Mouse (Mus musculus): ENCODE results near the gene Klri1. TPM values are rescaled to one million over a fixed set of nuclear protein-coding genes. Genes with fewer than 3 reads are reported as not detected.
"Not testable (repeated sequence)": the region's sequence is repeated elsewhere in the genome, so short reads cannot be mapped to it uniquely, and the experiment has no call there.

Gene Klri1
- 0.20 and 0.31 TPM in 2 replicates for polyA plus RNA-seq (2015; fragmentation: Nextera tagmentation; extraction: Ambion mirVana)

GRCm38 (mm10) chr6:129717032-129717431, at the start of gene Klri1:
Gene Klri1 (minus strand): TSS chr6:129717132.
- H3K4me2 ChIP-seq, result no peak within 1 kb of the TSS
- H3K9me3 ChIP-seq, result no peaks in the 10 kb centered on the region
- no peak within 1 kb of the TSS for H3K4me3 ChIP-seq
- H3K27ac ChIP-seq (replicated peaks), result no peak within 1 kb of the TSS
- ATAC-seq (ENCODE audit: low FRiP score, low read depth), result no peak
- WGBS, result 96% methylated on average over 4 of the region's 4 CpGs
- H3K9ac ChIP-seq, result no peak within 1 kb of the TSS
- no peaks in the 10 kb centered on the region for H3K4me1 ChIP-seq (replicated peaks)
- H3K27me3 ChIP-seq, result no peaks in the 10 kb centered on the region
- H3K36me3 ChIP-seq, result no peaks in the 10 kb centered on the region

DNA sequence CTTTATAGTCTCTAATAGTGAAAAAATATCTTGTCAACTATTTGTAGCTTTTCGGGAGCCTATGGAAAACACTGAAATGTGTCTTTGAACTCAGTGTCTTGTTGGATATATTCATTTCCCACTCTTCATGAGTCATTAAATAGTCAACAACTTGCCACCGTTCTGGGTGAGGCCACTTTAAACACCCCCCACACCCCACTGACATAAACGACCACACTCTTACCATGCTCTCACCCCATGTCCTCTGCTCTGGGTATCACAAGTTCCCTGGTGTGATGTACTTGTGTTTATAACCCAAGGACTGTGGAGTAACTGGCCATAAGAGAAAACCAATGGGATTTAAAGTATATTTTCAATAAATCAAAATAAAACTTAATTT, 30.7 kb upstream of the Klri1 start:
- no peaks in the 10 kb centered on the region for H3K4me1 ChIP-seq (replicated peaks)
- no peak overlapping the region for H3K4me3 ChIP-seq
- ATAC-seq (ENCODE audit: low FRiP score, low read depth), result no peak
- H3K27ac ChIP-seq (replicated peaks), result no peak overlapping the region
- H3K27me3 ChIP-seq, result no peaks in the 10 kb centered on the region
- no peak overlapping the region for H3K9ac ChIP-seq
- H3K36me3 ChIP-seq, result no peaks in the 10 kb centered on the region
- no peaks in the 10 kb centered on the region for H3K9me3 ChIP-seq
- no peak overlapping the region for H3K4me2 ChIP-seq
- 86% methylated on average over 3 of the region's 3 CpGs for WGBS

- 86% methylated on average over 4 of the region's 4 CpGs for WGBS
- H3K9me3 ChIP-seq, result no peaks in the 10 kb centered on the region
- H3K4me2 ChIP-seq, result no peak overlapping the region
- ATAC-seq (ENCODE audit: low FRiP score, low read depth), result no peak
- no peaks in the 10 kb centered on the region for H3K36me3 ChIP-seq
- no peaks in the 10 kb centered on the region for H3K4me1 ChIP-seq (replicated peaks)
- no peak overlapping the region for H3K27ac ChIP-seq (replicated peaks)
- H3K27me3 ChIP-seq, result no peaks in the 10 kb centered on the region
- H3K4me3 ChIP-seq, result no peak overlapping the region
- H3K9ac ChIP-seq, result no peak overlapping the region
Measured at GRCm38 (mm10) chr6:129747016-129747653, 30.2 kb upstream of the Klri1 start.

GRCm38 (mm10) chr6:129746151-129746550, 29.2 kb upstream of the Klri1 start:
- H3K27me3 ChIP-seq, result no peaks in the 10 kb centered on the region
- no peak for ATAC-seq (ENCODE audit: low FRiP score, low read depth)
- no peak overlapping the region for H3K4me2 ChIP-seq
- H3K4me3 ChIP-seq, result no peak overlapping the region
- H3K9ac ChIP-seq, result no peak overlapping the region
- no peaks in the 10 kb centered on the region for H3K4me1 ChIP-seq (replicated peaks)
- H3K27ac ChIP-seq (replicated peaks), result no peak overlapping the region
- no peaks in the 10 kb centered on the region for H3K36me3 ChIP-seq
- H3K9me3 ChIP-seq, result no peaks in the 10 kb centered on the region
- 67% methylated on average over 3 of the region's 3 CpGs for WGBS

DNA sequence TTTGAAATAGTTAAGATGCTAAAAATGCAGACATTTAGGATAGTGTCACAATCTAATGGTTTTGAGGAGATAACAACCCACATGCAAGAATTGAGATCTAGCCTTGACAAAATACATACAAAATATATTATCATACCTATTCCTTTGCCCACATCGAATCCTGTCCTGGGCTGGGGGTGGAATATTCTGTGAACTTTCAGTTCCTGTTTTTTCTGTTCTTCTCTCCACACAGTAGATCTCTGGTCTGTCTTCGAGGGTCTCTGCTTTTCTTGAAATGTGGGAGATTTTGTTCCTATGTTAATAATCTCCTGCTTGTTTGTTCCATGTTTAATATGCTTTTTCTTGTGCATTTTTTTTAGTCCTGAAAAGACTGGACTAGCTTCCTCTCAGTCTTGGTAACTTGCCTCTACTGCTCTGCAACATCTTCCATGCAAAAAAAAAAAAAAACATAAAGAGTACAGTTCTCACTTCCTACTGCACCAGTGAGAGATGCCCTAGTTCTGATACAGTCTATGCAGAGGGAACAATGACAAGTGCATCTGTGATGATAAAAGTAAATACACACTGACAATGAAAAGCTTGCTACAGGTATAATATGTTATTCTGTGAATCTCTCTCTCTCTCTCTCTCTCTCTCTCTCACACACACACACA, 23.3 kb upstream of the Klri1 start, which contains the start of gene Klri2:
Gene Klri2, minus strand, starts transcription at position 416 of the 653 bp plus-strand sequence.
- no peak for ATAC-seq (ENCODE audit: low FRiP score, low read depth)
- no peak within 1 kb of the TSS for H3K4me2 ChIP-seq
- H3K4me3 ChIP-seq, result no peak within 1 kb of the TSS
- H3K27ac ChIP-seq (replicated peaks), result no peak within 1 kb of the TSS
- H3K4me1 ChIP-seq (replicated peaks), result no peaks in the 10 kb centered on the region
- H3K27me3 ChIP-seq, result no peaks in the 10 kb centered on the region
- H3K9ac ChIP-seq, result no peak within 1 kb of the TSS
- no peaks in the 10 kb centered on the region for H3K36me3 ChIP-seq
- 67% methylated on average over 2 of the region's 2 CpGs for WGBS
- H3K9me3 ChIP-seq, result no peaks in the 10 kb centered on the region

DNA sequence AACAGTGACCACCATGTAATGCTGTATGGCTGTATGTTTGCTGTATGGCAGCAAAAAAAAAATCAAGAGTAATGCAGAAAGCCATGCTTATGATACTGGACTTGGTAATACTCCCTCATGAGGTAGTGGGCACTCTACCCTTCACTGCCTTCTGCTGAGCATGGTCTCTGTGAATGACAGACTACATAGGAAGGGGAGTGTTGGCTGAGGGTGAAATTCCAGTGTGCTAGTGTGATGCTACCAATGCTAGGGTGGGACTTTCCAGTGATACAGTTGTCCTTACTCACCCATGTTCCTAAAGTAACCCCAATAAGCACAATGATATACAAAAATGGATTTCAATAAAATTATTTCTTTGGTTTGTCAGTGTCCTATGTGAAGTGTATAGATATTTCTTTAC, 19.5 kb upstream of the Klri1 start:
- H3K27ac ChIP-seq (replicated peaks), result no peak overlapping the region
- H3K4me2 ChIP-seq, result no peak overlapping the region
- no peaks in the 10 kb centered on the region for H3K27me3 ChIP-seq
- no peak overlapping the region for H3K4me3 ChIP-seq
- no peaks in the 10 kb centered on the region for H3K36me3 ChIP-seq
- H3K9ac ChIP-seq, result no peak overlapping the region
- no peaks in the 10 kb centered on the region for H3K9me3 ChIP-seq
- no peaks in the 10 kb centered on the region for H3K4me1 ChIP-seq (replicated peaks)
- no peak for ATAC-seq (ENCODE audit: low FRiP score, low read depth)

- H3K9ac ChIP-seq, result no peak overlapping the region
- H3K4me1 ChIP-seq (replicated peaks), result no peaks in the 10 kb centered on the region
- H3K36me3 ChIP-seq, result no peaks in the 10 kb centered on the region
- H3K4me3 ChIP-seq, result no peak overlapping the region
- no peak for ATAC-seq (ENCODE audit: low FRiP score, low read depth)
- H3K4me2 ChIP-seq, result no peak overlapping the region
- no peaks in the 10 kb centered on the region for H3K9me3 ChIP-seq
- 89% methylated on average over 1 of the region's 1 CpGs for WGBS
- no peak overlapping the region for H3K27ac ChIP-seq (replicated peaks)
- no peaks in the 10 kb centered on the region for H3K27me3 ChIP-seq
Measured at GRCm38 (mm10) chr6:129727237-129727636, 10.3 kb upstream of the Klri1 start.

DNA sequence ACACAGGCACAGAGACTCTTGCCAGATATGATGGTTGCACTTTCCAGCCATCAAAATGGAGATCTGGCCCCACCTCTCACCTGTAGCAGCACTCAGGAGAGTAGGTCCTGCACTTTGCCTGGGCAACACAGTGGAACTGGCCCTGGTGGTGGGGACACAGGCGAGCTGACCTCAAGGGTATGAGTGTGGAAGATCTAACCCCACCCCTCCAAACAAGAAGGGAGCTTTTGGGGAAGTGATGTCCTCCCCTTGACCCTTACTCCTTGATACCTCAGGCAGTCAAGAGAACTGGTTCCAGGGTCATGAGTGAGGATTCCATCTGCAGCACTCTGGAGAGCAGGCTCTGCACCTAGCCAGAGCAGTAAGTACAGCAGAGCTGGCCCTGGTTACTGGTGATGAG, 4.5 kb upstream of the Klri1 start:
- Histone ChIP-seq H3K4me3 (no peak overlapping the region), H3K36me3 (no peaks in the 10 kb centered on the region), H3K27me3 (no peaks in the 10 kb centered on the region), H3K9ac (no peak overlapping the region), H3K4me2 (no peak overlapping the region), H3K9me3 (no peaks in the 10 kb centered on the region), H3K4me1 (replicated peaks) (no peaks in the 10 kb centered on the region), H3K27ac (replicated peaks) (no peak overlapping the region)
- ATAC-seq (ENCODE audit: low FRiP score, low read depth), result no peak
- 81% methylated on average over 1 of the region's 1 CpGs for WGBS

DNA sequence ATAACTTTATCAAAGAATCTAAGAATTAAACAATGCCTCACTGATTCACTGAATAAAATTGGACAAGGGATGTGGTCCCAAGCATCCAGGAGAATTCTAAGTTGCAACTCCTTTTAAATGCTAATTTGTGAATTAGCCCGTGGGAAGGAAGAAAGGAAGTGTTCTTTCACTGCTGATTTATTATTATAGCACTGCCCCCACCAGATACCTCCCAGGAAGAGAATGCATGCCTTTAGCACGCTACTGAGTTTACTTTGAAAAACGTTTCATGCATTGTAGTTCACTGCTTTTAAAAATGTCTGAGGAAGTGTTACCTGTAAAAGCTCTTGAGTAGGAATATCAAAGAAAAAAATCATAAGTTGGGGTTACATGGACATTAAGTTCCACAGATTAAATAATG, 3.6 kb upstream of the Klri1 start:
- H3K27me3 ChIP-seq, result no peaks in the 10 kb centered on the region
- H3K4me1 ChIP-seq (replicated peaks), result no peaks in the 10 kb centered on the region
- no peak overlapping the region for H3K4me3 ChIP-seq
- no peaks in the 10 kb centered on the region for H3K9me3 ChIP-seq
- no peak overlapping the region for H3K9ac ChIP-seq
- no peak overlapping the region for H3K4me2 ChIP-seq
- 9% methylated on average over 3 of the region's 3 CpGs for WGBS
- no peak overlapping the region for H3K27ac ChIP-seq (replicated peaks)
- H3K36me3 ChIP-seq, result no peaks in the 10 kb centered on the region
- ATAC-seq (ENCODE audit: low FRiP score, low read depth), result no peak

- Histone ChIP-seq H3K4me3 (no peak overlapping the region), H3K4me2 (no peak overlapping the region), H3K27me3 (no peaks in the 10 kb centered on the region), H3K36me3 (no peaks in the 10 kb centered on the region), H3K9me3 (no peaks in the 10 kb centered on the region), H3K27ac (replicated peaks) (no peak overlapping the region), H3K9ac (no peak overlapping the region), H3K4me1 (replicated peaks) (no peaks in the 10 kb centered on the region)
- 42% methylated on average over 1 of the region's 1 CpGs for WGBS
- ATAC-seq (ENCODE audit: low FRiP score, low read depth), result no peak
Measured at GRCm38 (mm10) chr6:129713566-129713965, 3.4 kb downstream of the Klri1 start.

- not testable (repeated sequence) for H3K4me2 ChIP-seq; H3K4me3 ChIP-seq; H3K9me3 ChIP-seq; ATAC-seq (ENCODE audit: low FRiP score, low read depth); H3K27ac ChIP-seq (replicated peaks); H3K4me1 ChIP-seq (replicated peaks); H3K9ac ChIP-seq; H3K36me3 ChIP-seq; H3K27me3 ChIP-seq
- 87% methylated on average over 10 of the region's 10 CpGs for WGBS
Measured at GRCm38 (mm10) chr6:129691436-129691835, 25.5 kb downstream of the Klri1 start.

DNA sequence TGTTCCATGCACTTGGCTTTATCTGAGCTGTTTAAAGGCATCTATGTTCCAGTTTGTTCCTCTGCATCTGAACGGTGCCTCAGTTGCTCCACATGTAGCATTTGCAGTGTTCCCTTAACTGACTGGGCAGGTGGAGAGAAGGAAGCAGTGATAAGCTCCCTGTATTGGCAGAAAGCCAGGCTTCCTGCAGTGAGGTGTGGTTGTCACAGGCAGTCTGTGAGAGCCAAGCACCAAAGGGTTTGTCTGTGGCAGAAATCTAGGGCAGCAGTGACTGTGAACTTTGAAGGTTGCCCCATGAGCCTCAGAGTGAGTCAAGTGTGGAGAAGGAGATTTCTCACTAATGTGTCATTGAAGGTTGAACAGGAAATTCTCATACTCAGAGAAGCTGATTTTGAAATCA, 36.6 kb downstream of the Klri1 start:
- Histone ChIP-seq H3K9me3 (no peaks in the 10 kb centered on the region), H3K27me3 (no peaks in the 10 kb centered on the region), H3K9ac (no peak overlapping the region), H3K4me1 (replicated peaks) (no peaks in the 10 kb centered on the region), H3K27ac (replicated peaks) (no peak overlapping the region), H3K4me3 (no peak overlapping the region), H3K4me2 (no peak overlapping the region), H3K36me3 (no peaks in the 10 kb centered on the region)
- ATAC-seq (ENCODE audit: low FRiP score, low read depth), result no peak
- WGBS, result 68% methylated on average over 1 of the region's 1 CpGs

GRCm38 (mm10) chr6:129678873-129679272, 38.1 kb downstream of the Klri1 start, which contains the start of gene Klrc1:
Gene Klrc1 (minus strand): TSS chr6:129678973.
- Histone ChIP-seq H3K4me2 (no peak within 1 kb of the TSS), H3K27me3 (no peaks in the 10 kb centered on the region), H3K9ac (no peak within 1 kb of the TSS), H3K9me3 (no peaks in the 10 kb centered on the region), H3K4me1 (replicated peaks) (no peaks in the 10 kb centered on the region), H3K4me3 (no peak within 1 kb of the TSS), H3K36me3 (no peaks in the 10 kb centered on the region), H3K27ac (replicated peaks) (no peak within 1 kb of the TSS)
- no peak for ATAC-seq (ENCODE audit: low FRiP score, low read depth)
- 85% methylated on average over 3 of the region's 3 CpGs for WGBS
